Mouse (Mus musculus) thymus, adult 2 months (tissue): Measurements from ENCODE around the gene Ppox.

Experiments used
- CTCF ChIP-seq: fragments of 200-500 bp; IDR thresholded peaks from 2 replicates; pipeline ENCODE4 v1.5.1; 2012; ENCODE audit warnings: mild to moderate bottlenecking, control low read depth, low read length, moderate library complexity, borderline replicate concordance; ENCODE audit not compliant: control insufficient read depth, poor library complexity, insufficient read depth; ENCODE audit errors: extremely low read depth
- POLR2A ChIP-seq: fragments of 200-500 bp; IDR thresholded peaks from 2 replicates; pipeline ENCODE4 v1.6.1; 2012; ENCODE audit warnings: mild to moderate bottlenecking, low read length, control low read depth, moderate library complexity; ENCODE audit not compliant: control insufficient read depth, poor library complexity, insufficient read depth; ENCODE audit errors: extremely low read depth

DNA sequence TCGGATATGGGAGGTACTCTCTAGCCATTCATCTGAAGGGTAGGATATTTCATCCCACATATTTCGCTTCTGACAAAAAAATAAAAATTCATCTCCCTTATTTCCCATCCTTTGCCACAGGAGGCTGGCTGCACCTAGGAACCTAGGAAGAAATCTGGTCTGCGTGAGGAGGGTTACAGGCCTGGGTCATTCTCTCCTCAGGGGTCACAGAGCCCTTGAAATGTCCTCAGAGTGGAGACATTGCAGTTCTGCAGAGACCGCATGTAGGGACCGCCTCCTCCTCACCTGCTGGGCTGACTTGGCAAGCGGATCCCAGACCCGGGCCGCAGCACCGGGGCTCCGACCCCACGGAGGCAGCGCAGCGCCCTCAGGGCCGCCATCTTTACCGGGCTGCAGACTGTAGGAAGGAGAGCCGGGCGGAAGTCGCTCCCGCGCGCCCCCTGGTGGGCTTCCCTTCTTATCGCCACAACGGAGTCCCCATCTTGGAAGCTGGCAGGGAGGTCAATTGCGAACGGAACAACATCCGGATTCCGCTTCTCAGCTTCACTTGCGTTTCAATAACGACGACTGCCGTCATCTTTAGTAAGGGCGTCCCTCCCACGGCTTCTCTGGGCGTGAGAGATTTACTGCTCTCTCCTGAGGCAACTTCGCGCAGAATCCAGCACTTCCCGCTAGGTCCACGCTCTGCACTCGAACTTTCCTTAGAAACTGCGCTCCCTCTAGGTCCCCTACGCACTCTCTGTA lies 34.1 kb downstream of the Ppox start:
- TF ChIP-seq CTCF: peak; percentile 98
- peak; percentile 79 for TF ChIP-seq POLR2A
